In the genomic region with DNA sequence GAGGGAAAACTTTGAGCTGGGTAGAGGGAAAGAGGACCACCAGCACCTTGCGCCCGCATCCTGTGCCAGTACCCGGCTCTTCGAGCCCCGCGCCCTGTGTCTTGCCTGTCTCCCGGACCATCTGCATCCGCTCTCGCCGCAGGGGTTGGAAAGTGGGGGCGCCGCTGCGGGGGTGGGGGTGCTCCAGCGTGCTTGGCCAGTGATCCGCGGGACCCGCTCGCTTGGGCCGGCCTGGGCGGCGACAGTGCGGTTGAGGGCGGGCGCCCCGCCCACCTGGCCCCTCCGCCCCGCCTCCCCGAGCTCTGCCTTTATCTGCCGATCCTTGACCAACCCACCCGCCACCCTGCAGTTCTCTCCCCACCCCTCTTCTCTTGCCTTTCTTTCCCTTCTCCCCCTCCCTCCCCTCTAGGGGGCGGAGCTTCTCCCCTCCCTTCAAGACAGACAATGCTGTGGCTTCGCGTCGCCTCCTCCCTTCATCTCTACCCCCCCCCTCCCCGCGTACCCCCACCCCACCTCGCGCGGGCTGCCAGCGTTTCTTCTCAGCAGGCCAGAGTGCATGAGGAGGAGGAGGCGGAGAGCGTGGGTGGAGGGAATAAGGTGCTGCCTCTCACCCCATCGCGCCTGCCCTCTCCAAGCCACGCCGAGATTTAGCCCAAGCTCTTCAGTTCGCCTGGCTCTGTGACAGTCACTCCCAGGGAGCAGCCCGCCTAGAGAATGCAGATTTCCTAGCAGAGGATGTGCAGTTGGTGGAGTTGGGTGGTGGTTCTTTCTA, we compare ENCODE assay signal across 8 mouse cellular contexts. TPM values are rescaled to one million over a fixed set of nuclear protein-coding genes. Genes with fewer than 3 reads are reported as not detected.
A peak's percentile ranks its signal among the peaks of the same experiment; 100 is the strongest.
DNase-seq lines count a peak whose midpoint lies in the region; ATAC-seq and TF ChIP-seq lines count a peak whose summit lies in the region.

Gene Rassf2, minus strand, starts transcription at position 613 of the 772 bp plus-strand sequence.

- H3K36me3 ChIP-seq in forebrain, embryonic 15.5 days: no peaks in the 10 kb centered on the region

- H3K27ac ChIP-seq in forebrain, embryonic 15.5 days (replicated peaks): peak within 1 kb of the TSS; percentile 80

- peak within 1 kb of the TSS; percentile 82 for H3K4me2 ChIP-seq in forebrain, embryonic 15.5 days (replicated peaks)

- peak; percentile 94 for DNase-seq in ES-CJ7 (ENCODE audit: low read depth, low spot score)
- DNase-seq in heart, postnatal 14 days: peak; percentile 79 to 85
- DNase-seq in layer of hippocampus, adult 18-20 months (ENCODE audit: low spot score in 2 of 2): peak; percentile 60 to 83
- peak; percentile 75 for DNase-seq in lung, adult 2 months
- DNase-seq in thymus, adult 18-20 months: peak; percentile 84 to 94

- peak within 1 kb of the TSS; percentile 75 for H3K4me3 ChIP-seq in forebrain, embryonic 15.5 days
- H3K4me3 ChIP-seq in lung, adult 2 months (replicated peaks; ENCODE audit: extremely low read depth, low read depth, low read length): peak within 1 kb of the TSS; percentile 73

- 0 out of 2 replicates have a peak, but pooled peaks have one; percentile 45 for ATAC-seq in cerebellum, adult (ENCODE audit: insufficient number of reproducible peaks, low FRiP score, low TSS enrichment)
- peak; percentile 88 for ATAC-seq in forebrain, embryonic 15.5 days (replicated peaks)
- peak; percentile 77 for ATAC-seq in neutrophil, adult 5-6 weeks (ENCODE audit: extremely low read depth, insufficient number of reproducible peaks, low FRiP score, poor library complexity, severe bottlenecking)

- TF ChIP-seq POLR2A in lung, adult 2 months (IDR thresholded peaks at IDR 0.05; ENCODE audit: borderline replicate concordance, extremely low read depth, low read depth, low read length): 0 out of 2 replicates have a peak, but pooled peaks have one; percentile 5

- no peaks in the 10 kb centered on the region for H3K27me3 ChIP-seq in forebrain, embryonic 15.5 days

- 3% methylated on average over 45 of the region's 48 CpGs for WGBS in forebrain, embryonic 15.5 days
- under 1% methylated on average over 45 of the region's 48 CpGs for WGBS in lung, adult 2 months

- intact Hi-C loops in heart, postnatal 14 days (cut with DNase I): loop anchor here (2.0 kb wide), 1 partner anchor 47 kb away; no protein-coding TSS in a partner anchor

- H3K9me3 ChIP-seq in forebrain, embryonic 15.5 days: no peaks in the 10 kb centered on the region

- H3K9ac ChIP-seq in forebrain, embryonic 15.5 days (replicated peaks): peak within 1 kb of the TSS; percentile 67

- H3K4me1 ChIP-seq in forebrain, embryonic 15.5 days: peaks cover 37% of the 10 kb centered on the region
- H3K4me1 ChIP-seq in lung, adult 2 months (ENCODE audit: control insufficient read depth, insufficient read depth, low read length): peaks cover 5% of the 10 kb centered on the region; the same call in 1 of the 2 replicates

- no peak for TF ChIP-seq CTCF in lung, adult 2 months (IDR thresholded peaks at IDR 0.05; ENCODE audit: insufficient read depth, low read length)

RNA-seq across cellular contexts. Expression of gene Rassf2, which starts in this region (rescaled TPM):
- polyA plus RNA-seq in forebrain, embryonic 15.5 days (2015; fragmentation: Nextera tagmentation; extraction: Ambion mirVana): 26.2 and 26.8 TPM in 2 replicates
- total RNA-seq in heart, postnatal 14 days (2021): 10 to 100 TPM; 13.7 to 17.8 TPM
- total RNA-seq in layer of hippocampus, adult 18-20 months (2021): 10 to 100 TPM; 45.5 to 52.1 TPM
- 26.6 and 27.1 TPM in 2 replicates for polyA plus RNA-seq in lung, adult 2 months (2012; rRNA removed)
- 193 and 210 TPM in 2 replicates for total RNA-seq in neutrophil, adult 5-6 weeks (2017)

Comparison
In these comparisons a context has a peak if more than half of its experiments do, and no peak if none do; other contexts are left out.
1. Peak in every context shown above with its lines: DNase-seq, ATAC-seq, H3K4me3 ChIP-seq and H3K27ac ChIP-seq.